Mouse (Mus musculus): Measurements from ENCODE around the gene Apba2. TPM values are rescaled to one million over a fixed set of nuclear protein-coding genes. Genes with fewer than 3 reads are reported as not detected.

The Apba2 gene
- polyA plus RNA-seq, 1 experiment from 2014 or later: 10.8 TPM

DNA sequence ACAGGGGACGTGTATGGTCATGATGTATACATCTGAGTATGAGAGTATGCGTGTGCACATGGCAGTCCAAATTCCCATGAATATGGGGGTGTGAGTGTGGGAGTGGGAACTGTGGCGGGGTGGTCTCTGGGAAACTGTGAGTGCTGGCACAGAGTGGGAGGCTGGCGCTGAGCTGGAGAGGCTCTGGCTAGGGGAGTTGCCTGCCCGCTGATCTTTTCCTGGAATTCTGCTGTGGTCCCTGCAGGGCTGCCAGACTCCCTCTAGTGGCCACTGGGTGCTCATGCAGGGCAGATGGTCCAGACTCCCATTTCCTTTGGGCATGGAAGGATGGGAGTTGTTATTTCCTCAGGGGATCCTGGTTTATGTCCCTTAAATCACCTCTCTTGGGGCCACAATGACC lies 250.0 kb downstream of the Apba2 start:
- Histone ChIP-seq H3K9ac (no peak overlapping the region), H3K4me3 (no peak overlapping the region), H3K27me3 (no peaks in the 10 kb centered on the region), H3K9me3 (no peaks in the 10 kb centered on the region), H3K36me3 (no peaks in the 10 kb centered on the region), H3K4me2 (no peak overlapping the region), H3K4me1 (0 out of 2 replicates have a peak, but pooled peaks cover 2% of the 10 kb centered on the region), H3K27ac (no peak overlapping the region)
- ATAC-seq (ENCODE audit: insufficient number of reproducible peaks, insufficient read depth, low FRiP score, low TSS enrichment, low read depth): 0 out of 2 replicates have a peak, but pooled peaks have one; percentile 20
- WGBS: 27% methylated on average over 5 of the region's 5 CpGs

DNA sequence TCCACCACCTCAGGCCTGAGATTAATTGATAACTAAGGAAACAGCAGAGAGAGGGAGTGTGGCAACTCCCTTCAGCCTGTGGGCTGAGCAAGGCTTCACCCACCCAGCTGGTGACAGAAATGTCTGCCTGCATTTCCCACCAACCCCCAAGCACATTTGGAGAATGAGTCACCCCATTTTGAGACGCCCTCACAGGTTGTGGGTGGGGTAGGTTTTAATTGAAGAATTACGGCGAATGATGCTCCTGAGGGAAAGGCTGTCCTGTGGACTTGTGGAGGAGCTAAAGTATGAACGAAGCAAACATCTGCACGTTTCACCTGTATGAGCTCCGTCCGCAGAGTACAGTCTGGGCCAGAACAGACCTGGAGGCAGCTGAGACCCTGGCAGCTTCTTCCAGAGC lies 250.6 kb downstream of the Apba2 start:
- 86% methylated on average over 7 of the region's 7 CpGs for WGBS

DNA sequence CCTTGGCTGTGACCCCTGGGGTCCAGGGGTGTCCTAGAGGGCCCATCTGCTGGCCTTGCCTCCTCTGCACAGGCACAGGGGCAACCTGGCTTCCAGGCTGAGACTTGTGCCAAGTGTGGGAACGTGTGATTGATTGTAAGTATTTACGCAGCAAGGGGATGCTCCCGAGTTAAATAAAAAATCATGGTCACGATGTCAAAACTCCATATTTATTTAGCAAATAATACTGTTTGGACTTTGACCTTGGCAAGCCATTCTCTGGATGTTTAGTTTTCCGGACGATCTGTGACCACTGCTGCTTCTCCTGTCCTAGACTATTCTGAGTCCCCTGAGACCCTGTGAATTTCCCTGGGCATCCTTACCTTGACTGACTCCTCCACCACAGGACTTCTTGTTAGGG lies 252.2 kb downstream of the Apba2 start:
- Histone ChIP-seq H3K4me3 (no peak overlapping the region), H3K9me3 (no peaks in the 10 kb centered on the region), H3K27me3 (no peaks in the 10 kb centered on the region), H3K4me2 (no peak overlapping the region), H3K36me3 (no peaks in the 10 kb centered on the region), H3K4me1 (0 out of 2 replicates have a peak, but pooled peaks cover 2% of the 10 kb centered on the region), H3K9ac (no peak overlapping the region), H3K27ac (no peak overlapping the region)
- WGBS: 71% methylated on average over 6 of the region's 6 CpGs
- ATAC-seq (ENCODE audit: insufficient number of reproducible peaks, insufficient read depth, low FRiP score, low TSS enrichment, low read depth): no peak

More for the DNA sequence above, 250.6 kb downstream of the Apba2 start:
- ATAC-seq (ENCODE audit: insufficient number of reproducible peaks, insufficient read depth, low FRiP score, low TSS enrichment, low read depth): no peak
- no peaks in the 10 kb centered on the region for H3K36me3 ChIP-seq
- H3K9ac ChIP-seq: no peak overlapping the region
- no peak overlapping the region for H3K27ac ChIP-seq
- H3K4me1 ChIP-seq: 0 out of 2 replicates have a peak, but pooled peaks cover 2% of the 10 kb centered on the region
- no peak overlapping the region for H3K4me3 ChIP-seq
- no peaks in the 10 kb centered on the region for H3K27me3 ChIP-seq
- no peaks in the 10 kb centered on the region for H3K9me3 ChIP-seq
- H3K4me2 ChIP-seq: no peak overlapping the region

DNA sequence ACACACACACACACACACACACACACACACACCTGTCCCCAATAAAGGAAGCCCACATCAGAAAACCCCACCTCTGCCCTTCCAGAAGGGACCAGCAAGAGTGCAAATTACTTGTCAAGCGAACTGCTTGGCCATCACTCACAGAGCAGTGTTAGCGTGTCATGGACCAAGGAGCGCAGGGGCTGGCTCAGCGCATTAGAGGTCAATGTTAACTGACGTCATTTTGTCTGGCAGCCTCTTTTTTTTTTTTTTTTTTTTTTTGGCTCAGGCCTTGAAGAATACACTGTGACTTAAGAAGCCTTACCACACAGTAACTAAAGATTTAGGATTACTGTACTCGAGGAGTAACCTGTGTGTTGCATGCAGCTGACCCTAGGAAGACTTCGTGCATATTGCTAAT lies 252.7 kb downstream of the Apba2 start:
- WGBS: 79% methylated on average over 7 of the region's 7 CpGs
- H3K36me3 ChIP-seq: no peaks in the 10 kb centered on the region
- no peaks in the 10 kb centered on the region for H3K27me3 ChIP-seq
- H3K4me3 ChIP-seq: no peak overlapping the region
- no peak overlapping the region for H3K4me2 ChIP-seq
- no peak overlapping the region for H3K9ac ChIP-seq
- 0 out of 2 replicates have a peak, but pooled peaks cover 2% of the 10 kb centered on the region for H3K4me1 ChIP-seq
- H3K9me3 ChIP-seq: no peaks in the 10 kb centered on the region
- ATAC-seq (ENCODE audit: insufficient number of reproducible peaks, insufficient read depth, low FRiP score, low TSS enrichment, low read depth): no peak
- no peak overlapping the region for H3K27ac ChIP-seq

DNA sequence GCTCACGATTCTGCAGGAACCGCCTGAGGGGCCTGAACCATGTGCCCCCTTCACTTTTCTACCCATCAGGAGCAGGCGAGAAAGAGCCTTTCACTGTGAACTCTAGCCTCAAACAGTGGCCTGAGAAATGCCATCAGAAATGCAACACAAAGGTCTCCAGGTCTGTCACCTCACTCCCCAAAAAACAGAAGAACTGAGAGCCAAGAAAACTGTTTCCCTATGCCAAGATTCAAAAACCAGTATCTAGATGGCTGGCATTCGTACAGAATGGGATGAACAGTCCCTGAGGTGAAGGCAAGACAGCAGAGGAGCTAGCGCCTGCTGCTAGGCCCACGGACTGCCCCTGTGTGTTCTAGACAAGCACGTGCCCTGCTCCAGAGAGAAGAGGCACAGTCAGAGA lies 253.6 kb downstream of the Apba2 start:
- ATAC-seq (ENCODE audit: insufficient number of reproducible peaks, insufficient read depth, low FRiP score, low TSS enrichment, low read depth): no peak
- Histone ChIP-seq H3K4me3 (no peak overlapping the region), H3K4me2 (no peak overlapping the region), H3K27ac (no peak overlapping the region), H3K9me3 (no peaks in the 10 kb centered on the region), H3K9ac (no peak overlapping the region), H3K27me3 (no peaks in the 10 kb centered on the region), H3K4me1 (0 out of 2 replicates have a peak, but pooled peaks cover 2% of the 10 kb centered on the region), H3K36me3 (no peaks in the 10 kb centered on the region)
- 79% methylated on average over 7 of the region's 7 CpGs for WGBS

DNA sequence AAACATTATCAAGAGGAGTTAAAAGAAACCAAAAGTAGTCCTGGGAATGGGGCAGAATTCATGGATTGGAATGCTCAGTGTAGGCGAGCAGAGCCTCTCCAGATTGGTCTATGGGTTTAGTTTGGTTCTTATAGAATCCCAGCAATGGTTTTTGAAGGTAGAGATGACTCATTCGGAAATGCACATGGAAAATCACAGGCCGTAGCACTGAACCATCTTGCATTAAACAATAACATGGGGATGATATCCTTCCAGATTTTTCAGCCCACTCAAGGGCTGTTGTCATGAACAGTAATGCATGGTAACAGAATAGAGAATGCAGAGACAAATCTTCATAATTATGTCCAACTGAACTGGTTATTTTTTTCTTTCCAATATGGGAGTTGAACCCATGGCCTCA lies 264.1 kb downstream of the Apba2 start:
- Histone ChIP-seq H3K4me2 (no peak overlapping the region), H3K27me3 (no peaks in the 10 kb centered on the region), H3K4me1 (peaks cover 11% of the 10 kb centered on the region; the same call in 1 of the 2 replicates), H3K27ac (no peak overlapping the region), H3K4me3 (no peak overlapping the region), H3K9ac (no peak overlapping the region), H3K9me3 (no peaks in the 10 kb centered on the region), H3K36me3 (no peaks in the 10 kb centered on the region)
- WGBS: 75% methylated on average over 3 of the region's 3 CpGs
- no peak for ATAC-seq (ENCODE audit: insufficient number of reproducible peaks, insufficient read depth, low FRiP score, low TSS enrichment, low read depth)

DNA sequence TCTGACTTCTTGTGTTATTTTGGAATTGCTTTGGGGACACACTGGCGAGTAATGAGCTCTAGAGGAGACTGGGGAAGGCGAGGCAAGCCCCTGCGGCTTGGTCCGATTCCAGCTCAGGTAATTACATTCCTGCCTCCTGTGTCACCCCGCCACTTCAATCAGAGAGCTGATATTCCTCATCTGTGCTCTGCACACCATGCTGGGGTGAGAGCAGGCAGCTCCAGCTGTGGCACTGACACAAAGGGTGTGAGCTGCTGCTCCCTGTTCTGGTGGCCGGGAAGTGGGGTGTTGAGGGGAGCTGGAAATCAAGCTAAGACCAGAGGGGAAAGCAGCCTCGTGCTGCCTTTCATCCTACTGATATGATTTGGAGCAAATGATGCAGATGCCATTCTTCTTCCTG lies 268.3 kb downstream of the Apba2 start:
- 53% methylated on average over 7 of the region's 7 CpGs for WGBS
- Histone ChIP-seq H3K27ac (no peak overlapping the region), H3K4me1 (peaks cover 14% of the 10 kb centered on the region; the same call in 1 of the 2 replicates), H3K4me3 (no peak overlapping the region), H3K9me3 (no peaks in the 10 kb centered on the region), H3K4me2 (no peak overlapping the region), H3K9ac (no peak overlapping the region), H3K36me3 (no peaks in the 10 kb centered on the region), H3K27me3 (no peaks in the 10 kb centered on the region)
- ATAC-seq (ENCODE audit: insufficient number of reproducible peaks, insufficient read depth, low FRiP score, low TSS enrichment, low read depth): no peak

DNA sequence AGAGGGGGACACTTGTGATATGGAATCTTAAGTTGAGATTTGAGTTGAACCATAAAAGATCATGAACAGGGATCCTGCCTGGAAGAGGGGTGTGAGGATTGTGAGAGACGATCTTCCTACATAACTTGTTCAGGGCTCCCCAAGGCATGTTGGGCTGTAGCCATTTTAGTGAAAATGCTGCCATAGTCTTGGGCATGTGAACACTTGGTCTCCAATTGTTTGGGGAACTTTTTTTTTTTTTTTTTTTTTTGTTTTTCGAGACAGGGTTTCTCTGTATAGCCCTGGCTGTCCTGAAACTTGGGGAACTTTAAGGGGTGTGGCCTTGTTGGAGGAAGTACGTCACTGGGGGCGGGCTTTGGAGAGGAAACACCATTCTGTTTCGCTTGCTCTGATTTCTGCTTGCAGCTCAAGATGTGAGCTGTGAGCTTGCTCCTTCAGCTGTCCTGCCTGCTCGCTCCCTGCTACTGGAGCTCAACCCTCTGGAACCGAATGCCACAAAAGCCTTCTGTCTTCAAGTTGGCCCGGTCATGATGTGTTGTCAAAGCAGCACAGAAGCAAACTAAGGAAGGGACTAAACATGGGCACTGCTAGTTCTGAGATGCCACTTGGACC lies 269.4 kb downstream of the Apba2 start:
- H3K9ac ChIP-seq: no peak overlapping the region
- no peak overlapping the region for H3K27ac ChIP-seq
- H3K4me2 ChIP-seq: no peak overlapping the region
- peaks cover 14% of the 10 kb centered on the region; the same call in 1 of the 2 replicates for H3K4me1 ChIP-seq
- ATAC-seq (ENCODE audit: insufficient number of reproducible peaks, insufficient read depth, low FRiP score, low TSS enrichment, low read depth): no peak
- H3K36me3 ChIP-seq: no peaks in the 10 kb centered on the region
- H3K9me3 ChIP-seq: no peaks in the 10 kb centered on the region
- 73% methylated on average over 8 of the region's 8 CpGs for WGBS
- H3K4me3 ChIP-seq: no peak overlapping the region
- no peaks in the 10 kb centered on the region for H3K27me3 ChIP-seq

DNA sequence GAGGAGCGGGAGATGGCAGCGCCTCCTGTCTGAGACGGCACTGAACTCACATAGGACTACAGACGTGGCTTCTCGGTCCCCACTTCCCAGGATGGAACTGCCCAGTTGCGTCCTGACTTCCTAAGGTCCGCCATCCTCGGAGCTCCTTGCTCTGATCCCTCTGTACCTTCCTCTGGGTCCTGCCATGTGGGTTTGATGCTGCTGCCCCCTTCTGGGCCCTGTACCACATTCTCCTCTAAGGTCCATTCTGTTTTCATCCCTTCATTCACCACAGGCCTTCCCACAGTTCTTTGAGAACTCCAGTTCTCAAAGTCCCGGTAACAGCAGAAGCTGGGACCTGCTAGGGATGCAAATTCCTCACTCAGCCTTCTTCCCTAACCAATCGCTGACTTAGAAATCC lies 272.0 kb downstream of the Apba2 start:
- peaks cover 14% of the 10 kb centered on the region; the same call in 1 of the 2 replicates for H3K4me1 ChIP-seq
- no peaks in the 10 kb centered on the region for H3K27me3 ChIP-seq
- H3K36me3 ChIP-seq: no peaks in the 10 kb centered on the region
- no peak for ATAC-seq (ENCODE audit: insufficient number of reproducible peaks, insufficient read depth, low FRiP score, low TSS enrichment, low read depth)
- H3K4me3 ChIP-seq: no peak overlapping the region
- H3K4me2 ChIP-seq: no peak overlapping the region
- no peak overlapping the region for H3K9ac ChIP-seq
- H3K9me3 ChIP-seq: no peaks in the 10 kb centered on the region
- H3K27ac ChIP-seq: no peak overlapping the region
- 45% methylated on average over 10 of the region's 10 CpGs for WGBS

DNA sequence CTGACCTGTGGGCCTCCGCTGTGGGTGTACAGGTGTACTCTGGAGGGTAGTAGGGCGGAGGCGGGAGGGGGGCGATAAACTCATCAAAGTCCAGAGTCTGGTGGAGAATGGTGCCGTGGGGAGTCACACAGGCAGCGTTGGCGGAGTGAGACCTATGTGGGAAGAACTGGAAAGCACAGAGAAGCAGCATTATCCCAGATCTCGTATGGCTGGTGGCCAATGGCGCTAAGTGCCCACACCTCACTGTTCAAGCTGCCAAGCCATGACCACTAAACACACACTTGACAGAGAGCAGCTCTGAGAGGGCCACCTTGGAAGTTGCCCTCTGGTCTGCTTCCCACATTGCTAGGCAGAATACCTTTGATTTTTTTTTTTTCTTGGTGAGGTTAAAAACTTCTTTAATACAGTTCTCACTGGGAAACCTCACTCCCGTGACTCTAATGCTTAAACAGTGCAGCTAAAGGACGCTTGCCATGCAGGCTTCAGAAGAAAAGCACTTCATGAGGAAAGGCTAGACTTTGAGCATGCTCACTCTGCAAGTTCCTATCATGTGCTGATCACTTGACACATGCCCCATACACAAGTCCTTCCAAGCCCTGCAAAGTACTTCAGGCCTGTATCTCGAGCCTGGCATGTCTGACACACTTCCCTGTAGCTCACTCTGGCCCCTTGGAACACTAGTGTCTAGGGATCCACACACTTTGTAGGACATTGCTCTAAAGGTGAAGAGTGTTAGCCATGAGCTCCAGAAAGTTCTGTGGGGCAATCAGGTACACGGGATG lies 275.4 kb downstream of the Apba2 start:
- ATAC-seq (ENCODE audit: insufficient number of reproducible peaks, insufficient read depth, low FRiP score, low TSS enrichment, low read depth): no peak
- H3K9me3 ChIP-seq: no peaks in the 10 kb centered on the region

DNA sequence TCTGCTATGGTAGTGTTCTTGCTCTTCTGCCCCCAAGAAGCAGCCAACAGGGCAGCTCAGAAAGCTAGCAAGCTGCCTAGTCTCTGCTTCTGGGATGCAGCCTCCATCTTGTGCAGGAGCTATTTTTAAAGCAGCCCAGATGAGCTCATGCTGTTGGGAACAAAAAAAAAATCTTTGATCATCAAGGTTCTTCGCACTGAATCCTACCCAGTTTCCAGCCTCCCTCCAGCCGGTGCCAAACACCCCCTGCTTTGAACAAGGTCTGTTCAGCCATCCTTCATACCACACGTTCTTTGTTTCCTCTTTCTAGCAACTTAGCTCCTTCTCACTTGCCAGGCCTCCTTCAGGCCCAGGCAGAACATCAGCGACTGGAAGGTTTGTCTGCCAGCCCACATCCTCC lies 278.0 kb downstream of the Apba2 start:
- 66% methylated on average over 4 of the region's 4 CpGs for WGBS
- Histone ChIP-seq H3K4me2 (no peak overlapping the region), H3K9ac (no peak overlapping the region), H3K36me3 (no peaks in the 10 kb centered on the region), H3K4me1 (peaks cover 3% of the 10 kb centered on the region; the same call in 1 of the 2 replicates), H3K27me3 (no peaks in the 10 kb centered on the region), H3K27ac (no peak overlapping the region), H3K4me3 (no peak overlapping the region), H3K9me3 (no peaks in the 10 kb centered on the region)
- ATAC-seq (ENCODE audit: insufficient number of reproducible peaks, insufficient read depth, low FRiP score, low TSS enrichment, low read depth): no peak

More for the DNA sequence above, 275.4 kb downstream of the Apba2 start:
- Histone ChIP-seq H3K4me2 (no peak overlapping the region), H3K27me3 (no peaks in the 10 kb centered on the region), H3K9ac (no peak overlapping the region), H3K4me3 (no peak overlapping the region), H3K27ac (no peak overlapping the region), H3K4me1 (peaks cover 3% of the 10 kb centered on the region; the same call in 1 of the 2 replicates), H3K36me3 (no peaks in the 10 kb centered on the region)
- WGBS: 88% methylated on average over 13 of the region's 13 CpGs

DNA sequence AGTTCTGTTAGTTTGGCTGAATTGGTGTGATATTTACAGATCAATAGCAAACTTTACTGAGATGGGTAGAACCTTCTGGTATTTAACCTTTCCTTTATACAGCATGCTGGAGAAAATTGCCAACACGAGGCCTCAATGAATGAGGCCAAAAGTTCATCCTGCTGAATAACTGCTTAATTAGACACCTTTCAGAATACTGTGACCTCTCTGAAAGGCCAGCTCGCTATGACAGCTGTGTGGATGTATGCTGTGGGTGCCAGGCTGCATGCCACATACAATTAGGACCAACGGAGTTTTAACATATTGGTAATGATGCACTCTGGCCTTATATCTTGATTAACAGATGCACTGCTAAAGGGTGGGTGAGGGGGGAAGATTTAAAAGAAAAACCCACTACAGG lies 283.5 kb downstream of the Apba2 start:
- no peak for ATAC-seq (ENCODE audit: insufficient number of reproducible peaks, insufficient read depth, low FRiP score, low TSS enrichment, low read depth)
- Histone ChIP-seq H3K27ac (no peak overlapping the region), H3K27me3 (no peaks in the 10 kb centered on the region), H3K4me3 (no peak overlapping the region), H3K36me3 (no peaks in the 10 kb centered on the region), H3K4me2 (no peak overlapping the region), H3K4me1 (peaks cover 3% of the 10 kb centered on the region; the same call in 1 of the 2 replicates), H3K9me3 (no peaks in the 10 kb centered on the region), H3K9ac (no peak overlapping the region)
- 37% methylated on average over 3 of the region's 3 CpGs for WGBS
